Mouse (Mus musculus): Measurements from ENCODE around the gene Arpin.

Arpin gene

GRCm38 (mm10) chr7:79892576-79893428 is 42.4 kb downstream of the Arpin start:
- no peak for DNase-seq (ENCODE audit: low read depth)

DNA sequence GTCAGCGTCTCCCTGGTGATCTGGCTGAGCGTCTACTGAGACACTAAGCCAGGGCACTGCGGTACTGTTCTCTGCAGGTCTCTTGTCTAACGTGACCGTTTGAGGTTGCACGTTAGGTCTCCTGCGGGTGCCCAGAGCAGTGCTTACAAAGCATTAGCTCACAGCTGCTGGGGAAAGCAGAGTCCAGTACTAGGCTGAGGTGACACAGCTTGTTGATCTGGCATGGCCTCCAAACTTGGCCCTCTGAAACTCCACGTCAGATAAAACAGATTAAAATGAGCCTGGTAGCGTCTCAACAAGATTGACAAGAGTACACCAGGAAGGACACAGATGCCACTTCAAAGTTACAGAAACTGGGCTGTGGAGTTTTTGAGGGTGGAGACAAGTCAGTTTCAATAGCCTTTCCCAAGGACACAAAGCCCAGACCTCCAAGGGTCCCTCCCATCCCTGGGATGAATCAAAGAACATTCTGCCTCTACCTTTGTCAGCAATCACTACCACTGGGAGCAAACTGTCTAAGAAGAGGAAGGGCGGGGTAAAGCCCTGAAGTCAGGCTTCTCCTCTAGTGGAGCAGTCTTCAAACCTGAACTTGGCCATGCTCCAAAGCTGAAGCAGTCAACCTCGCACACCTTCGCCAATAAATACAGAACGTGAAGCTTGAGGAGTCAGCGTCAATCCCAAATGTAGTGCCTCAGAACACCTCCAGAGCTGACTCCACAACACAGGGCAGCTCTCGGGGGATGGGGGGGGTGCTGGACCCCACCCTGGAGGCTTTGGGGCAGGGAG is 44.5 kb downstream of the Arpin start:
- DNase-seq (ENCODE audit: low read depth): no peak

- DNase-seq (ENCODE audit: low read depth): no peak
Observed at GRCm38 (mm10) chr7:79888603-79889002, 46.6 kb downstream of the Arpin start.

DNA sequence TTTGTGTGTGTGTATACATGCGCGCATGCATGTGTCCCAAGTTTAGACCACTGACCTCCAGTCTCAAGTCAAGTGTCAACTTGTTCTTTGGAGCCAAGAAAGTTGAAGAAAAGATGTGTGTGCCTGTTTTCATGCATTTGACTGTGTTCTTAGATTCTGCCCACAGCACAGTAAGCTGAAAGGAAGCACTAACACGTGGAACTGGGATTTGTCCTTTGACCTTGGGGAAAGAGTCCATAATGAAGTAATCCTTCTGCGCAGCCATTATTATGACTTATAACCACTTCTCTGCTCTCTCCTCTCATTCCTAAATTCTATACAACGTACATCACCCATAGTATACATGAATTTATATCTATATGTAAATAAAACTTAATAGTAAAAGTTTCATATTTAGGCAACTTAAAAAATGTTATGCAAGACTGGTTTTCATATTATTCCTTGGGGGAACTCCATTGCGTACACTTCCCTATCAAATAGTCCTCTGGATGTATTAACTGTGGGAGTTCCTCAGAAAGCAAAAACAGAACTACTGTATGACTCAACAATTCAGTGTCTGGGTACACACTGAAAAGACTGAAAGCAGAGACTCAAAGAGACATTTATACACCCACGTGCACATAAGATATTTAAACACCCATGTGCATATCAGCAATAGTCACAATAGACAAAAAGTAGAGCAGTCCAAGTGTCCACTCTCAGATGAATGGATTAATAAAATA is 51.4 kb downstream of the Arpin start:
- no peak for DNase-seq (ENCODE audit: low read depth)

- DNase-seq (ENCODE audit: low read depth): no peak
Observed at GRCm38 (mm10) chr7:79881901-79882300, 53.3 kb downstream of the Arpin start.

DNA sequence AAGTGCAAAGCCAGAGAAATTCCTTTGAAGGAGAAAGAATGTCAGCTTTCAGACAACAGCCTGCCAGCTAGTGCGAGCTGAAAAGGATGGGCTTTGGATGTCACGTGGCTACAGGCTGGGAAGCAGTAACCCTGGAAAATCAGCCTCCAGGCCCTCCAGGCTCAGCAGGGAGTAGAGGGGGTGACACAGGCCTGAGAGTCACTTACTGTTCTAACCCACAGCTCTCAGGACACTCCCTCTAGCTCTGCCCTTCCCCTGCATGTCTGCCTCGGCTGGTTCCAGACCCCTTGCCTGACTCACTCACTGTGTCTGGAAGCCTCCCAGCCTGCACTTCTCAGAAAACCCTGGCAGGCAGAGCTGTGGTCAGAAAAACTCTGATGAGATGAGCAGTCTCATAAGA is 54.2 kb downstream of the Arpin start:
- no peak for DNase-seq (ENCODE audit: low read depth)

DNA sequence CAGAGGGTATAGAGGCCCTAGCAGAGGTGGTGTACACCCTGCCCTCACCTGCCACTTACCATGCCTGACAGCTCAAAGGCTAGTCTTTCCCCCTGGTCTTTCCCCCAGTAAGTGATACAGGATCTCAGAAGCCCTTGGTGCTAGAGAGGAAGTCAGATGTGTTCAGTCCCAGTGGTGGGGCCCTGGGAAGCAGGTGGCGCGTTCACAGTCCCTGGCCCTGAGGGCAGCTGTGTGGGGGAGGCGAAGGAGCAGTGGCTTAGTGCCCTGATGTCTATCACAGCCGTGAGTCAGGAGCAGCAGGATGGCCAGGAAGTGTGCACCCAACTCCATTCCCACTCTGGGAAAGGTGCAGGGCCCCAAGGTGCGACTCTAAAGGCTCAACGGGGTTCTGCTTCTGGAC is 55.1 kb downstream of the Arpin start:
- DNase-seq (ENCODE audit: low read depth): no peak

GRCm38 (mm10) chr7:79878455-79879025 is 56.6 kb downstream of the Arpin start:
- DNase-seq (ENCODE audit: low read depth): no peak
